Mouse (Mus musculus) adrenal gland, adult 8-10 months (tissue): ENCODE data around the gene Slc9a1. TPM values are rescaled to one million over a fixed set of nuclear protein-coding genes. Genes with fewer than 3 reads are reported as not detected.

ENCODE experiments used
- DNase-seq: peaks from one replicate; pipeline ENCODE4 v3.0.0; 2022
- microRNA-seq, 2 experiments: library from miRNA; unstranded; fragments of <30 nt; microRNA quantifications; one replicate each; pipeline ENCODE4 v1.2.0; 2022
- total RNA-seq, 4 experiments: library from RNA; stranded (reverse); gene quantifications; 2 replicates each; pipeline ENCODE4 v1.2.4; 2022

Gene Slc9a1
- total RNA-seq, 4 experiments from 2014 or later, result 50.3 to 83.2 (median 63.5) TPM

DNA sequence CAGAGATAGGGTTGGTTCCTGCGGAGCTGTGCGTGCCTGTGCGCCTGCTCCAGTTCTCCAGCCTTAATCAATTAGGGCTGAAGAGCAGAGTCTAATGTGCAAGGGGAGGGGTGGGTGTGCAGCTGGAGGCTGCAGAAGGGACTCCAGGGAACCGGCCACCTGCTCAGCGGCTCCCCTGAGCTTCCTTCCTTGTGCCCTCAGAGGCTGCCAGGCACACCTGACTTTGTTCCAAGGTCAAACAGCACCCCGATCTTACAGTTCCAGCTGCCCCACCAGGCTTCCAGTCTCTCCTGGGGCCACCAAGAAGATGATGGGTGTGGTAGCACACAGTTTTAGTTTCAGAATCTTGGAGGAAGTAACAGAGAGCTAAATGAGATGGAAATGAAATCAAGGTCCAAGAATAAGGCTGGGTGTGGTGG is 70.9 kb downstream of the Slc9a1 start:
- no peak for DNase-seq

DNA sequence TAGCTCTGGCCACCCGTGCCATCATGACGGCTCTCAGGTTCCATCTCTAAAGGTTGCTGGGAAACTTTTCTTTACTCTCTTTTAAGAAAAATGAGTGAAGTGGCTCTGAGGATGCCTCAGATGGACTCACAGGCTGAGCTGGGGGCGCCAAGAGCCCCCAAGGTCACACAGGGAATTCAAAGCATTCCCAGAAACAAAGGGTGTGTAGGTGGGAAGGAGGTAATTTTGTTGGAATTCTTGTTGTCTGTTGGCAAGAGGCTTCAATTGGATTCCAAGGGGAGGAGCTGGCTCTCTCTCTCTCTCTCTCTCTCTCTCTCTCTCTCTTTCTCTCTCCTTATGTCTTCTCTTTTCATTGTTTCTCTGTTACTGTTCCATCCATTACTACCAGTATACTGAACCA is 72.7 kb downstream of the Slc9a1 start:
- no peak for DNase-seq

GRCm38 (mm10) chr4:133443085-133443484 is 73.6 kb downstream of the Slc9a1 start:
- no peak for DNase-seq

GRCm38 (mm10) chr4:133445727-133446126 is 76.2 kb downstream of the Slc9a1 start:
- DNase-seq, result no peak

- no peak for DNase-seq
These were observed 77.9 kb downstream of the Slc9a1 start for GRCm38 (mm10) chr4:133447366-133447765.

DNA sequence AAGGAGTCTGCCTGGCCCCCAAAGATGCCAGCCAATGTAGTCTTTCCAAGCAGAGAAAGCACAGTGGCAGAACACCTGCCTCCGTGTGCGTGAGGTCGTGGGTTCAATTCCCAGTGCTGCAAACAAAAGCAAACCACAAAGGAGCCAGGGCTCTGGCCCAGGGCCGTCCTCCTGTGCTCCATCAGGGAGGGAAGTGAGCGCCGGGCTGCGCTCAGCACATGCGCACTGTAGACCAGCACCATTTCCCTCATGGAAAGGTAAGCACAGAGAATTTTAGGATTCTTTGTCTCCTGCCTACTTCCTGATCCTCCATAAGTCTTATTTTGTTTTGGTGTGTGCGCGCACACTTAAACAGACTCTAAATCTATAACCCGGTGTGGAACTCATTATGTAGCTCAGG is 78.5 kb downstream of the Slc9a1 start:
- no peak for DNase-seq

- no peak for DNase-seq
These were observed 79.3 kb downstream of the Slc9a1 start for GRCm38 (mm10) chr4:133448708-133449388.

DNA sequence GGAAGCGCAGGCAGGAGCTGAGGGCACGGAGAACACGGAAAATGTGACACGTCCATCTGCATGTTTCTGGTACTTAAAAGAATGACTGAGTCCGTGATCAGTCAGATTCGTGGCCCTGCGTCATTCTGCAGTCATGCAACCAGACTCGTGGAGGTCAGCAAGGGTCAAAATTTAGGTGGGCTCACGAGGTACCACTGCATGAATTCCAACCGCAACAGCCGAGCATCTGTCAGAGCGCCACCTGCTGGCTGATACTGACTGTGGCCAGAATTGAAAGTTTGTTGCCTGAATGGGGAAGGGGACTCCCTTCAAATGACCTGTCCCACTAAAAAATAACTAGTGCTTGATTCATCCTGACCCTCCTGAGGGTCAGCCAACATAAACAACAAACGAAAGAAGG is 80.2 kb downstream of the Slc9a1 start:
- DNase-seq, result no peak

DNA sequence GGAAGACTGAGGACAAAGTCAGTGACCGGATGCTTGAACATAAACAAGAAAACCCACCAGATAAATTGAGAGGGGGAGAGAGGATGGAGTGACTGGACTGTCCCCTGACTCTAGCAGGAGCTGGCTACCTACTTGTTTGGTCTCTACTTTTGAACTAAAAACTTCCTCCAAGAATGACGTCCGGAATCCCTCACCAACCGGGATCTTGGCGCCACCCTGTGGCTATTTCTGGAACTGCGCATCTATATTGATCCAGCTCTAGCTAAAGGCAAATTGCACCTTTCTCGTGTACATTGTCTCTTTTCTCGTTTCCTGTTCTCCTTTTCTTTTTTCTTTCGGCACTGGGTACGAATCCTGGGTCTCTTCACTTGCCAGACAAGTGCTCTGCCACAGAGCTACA is 82.0 kb downstream of the Slc9a1 start:
- DNase-seq, result peak; percentile 59

DNA sequence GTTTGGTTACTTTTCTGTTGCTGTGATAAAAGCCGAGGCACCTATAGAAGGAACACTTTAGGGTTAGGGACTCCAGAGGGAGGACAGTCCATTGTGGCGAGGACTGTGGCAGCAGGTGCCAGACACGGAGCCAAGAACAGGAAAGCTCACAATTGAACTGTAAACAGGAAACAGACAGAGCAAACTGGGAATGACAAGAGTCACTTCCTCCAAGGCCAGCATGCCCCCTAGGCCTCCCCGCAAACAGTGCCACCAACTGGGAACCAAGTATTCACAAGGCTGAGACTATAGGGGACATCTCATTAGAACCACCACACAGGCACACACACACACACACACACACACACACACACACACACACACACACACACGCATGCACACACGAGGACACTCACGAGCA is 82.9 kb downstream of the Slc9a1 start:
- DNase-seq, result no peak

GRCm38 (mm10) chr4:133458044-133458443 is 88.5 kb downstream of the Slc9a1 start:
- no peak for DNase-seq

- DNase-seq, result no peak
These were observed 90.5 kb downstream of the Slc9a1 start for GRCm38 (mm10) chr4:133460006-133460405.

DNA sequence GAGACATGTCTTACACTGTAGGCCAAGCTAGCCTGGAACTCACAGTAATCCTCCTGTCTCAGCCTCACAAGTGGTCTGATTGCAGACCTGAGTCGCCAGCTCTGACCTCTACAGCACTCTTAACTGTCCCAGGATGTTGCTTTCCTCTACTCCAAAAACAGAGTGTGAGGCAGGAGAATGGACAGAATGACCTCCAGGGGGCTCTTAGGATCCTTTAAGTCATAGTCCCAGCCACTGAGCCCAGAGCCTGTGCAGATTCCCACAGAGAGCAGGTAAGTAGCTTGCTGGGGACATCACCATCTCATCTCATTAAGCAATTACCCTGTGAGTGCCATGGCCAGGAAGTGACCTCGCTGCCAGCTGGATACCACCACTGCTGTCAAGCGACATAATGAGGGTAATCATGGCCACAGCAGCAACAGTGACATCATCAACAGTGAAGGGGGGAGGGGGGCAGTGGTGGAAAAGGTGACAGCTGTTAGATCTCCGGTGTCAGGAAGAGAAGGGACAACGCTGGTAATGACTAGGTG is 91.4 kb downstream of the Slc9a1 start:
- DNase-seq, result no peak

DNA sequence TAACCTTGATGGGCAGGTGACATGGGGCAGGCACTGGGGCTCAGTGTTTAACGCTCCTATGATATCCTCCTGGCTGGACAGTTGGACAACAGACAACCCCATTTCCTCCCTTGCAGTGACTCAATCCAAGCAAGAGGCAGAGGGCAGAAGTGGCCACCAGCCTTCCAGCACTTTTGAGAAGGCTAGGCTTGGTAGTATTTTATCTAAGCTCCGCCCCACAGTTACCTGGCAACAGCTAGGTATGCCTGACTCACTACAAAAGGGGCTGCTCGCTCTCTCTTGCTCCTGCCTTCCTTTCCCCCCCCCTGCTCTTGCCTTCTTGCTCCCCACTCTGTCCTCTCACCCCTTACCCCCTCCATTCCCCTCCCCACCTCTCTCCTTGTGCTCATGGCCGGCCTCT is 91.9 kb downstream of the Slc9a1 start:
- no peak for DNase-seq

DNA sequence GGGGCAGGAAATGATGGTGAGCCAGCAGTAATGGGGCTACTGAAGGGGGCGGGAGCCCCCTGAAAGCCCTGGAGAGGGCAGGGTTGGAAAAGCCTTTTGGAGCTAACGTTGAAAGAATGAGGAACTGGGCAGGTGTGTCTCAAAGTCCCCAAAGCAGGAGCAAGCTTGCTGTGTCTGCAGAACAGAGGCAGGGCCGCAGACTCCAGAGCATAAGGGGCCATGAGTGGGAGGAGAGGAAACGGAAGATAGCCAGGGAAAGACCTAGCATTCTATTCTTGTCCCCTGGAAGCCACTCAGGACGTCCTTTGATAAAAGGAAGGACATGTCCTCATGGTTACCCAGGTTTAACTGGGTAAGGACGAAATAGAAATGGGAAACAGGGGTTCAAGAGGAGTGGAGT is 93.7 kb downstream of the Slc9a1 start:
- DNase-seq, result no peak

GRCm38 (mm10) chr4:133468080-133468479 is 98.6 kb downstream of the Slc9a1 start:
- peak; percentile 75 for DNase-seq

DNA sequence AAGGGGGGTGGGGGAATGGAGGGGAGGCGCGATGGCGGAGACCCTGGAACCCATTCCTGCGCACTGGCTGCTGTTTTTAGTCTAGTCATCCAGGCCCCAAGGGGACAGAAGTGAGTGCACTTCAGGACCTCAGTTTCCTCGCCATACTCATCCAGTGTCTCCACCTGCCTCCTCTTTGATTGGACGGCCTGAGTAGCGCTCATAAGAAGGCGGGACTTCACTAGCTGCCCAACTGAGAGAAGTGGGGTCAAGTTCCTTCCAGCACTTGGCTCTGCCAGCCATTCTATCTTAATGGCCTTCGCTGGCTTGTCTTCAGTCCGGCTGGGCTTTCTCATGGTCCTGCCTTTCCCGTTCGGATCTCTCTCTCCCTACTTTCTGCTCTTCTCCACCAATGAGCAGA is 99.6 kb downstream of the Slc9a1 start:
- no peak for DNase-seq

GRCm38 (mm10) chr4:133471135-133471821 is 101.8 kb downstream of the Slc9a1 start:
- DNase-seq, result no peak

Small RNA genes lying within 50 kb of the gene (microRNA-seq; reads per million reads assigned to microRNA genes)
- 1.9 to 5.5 reads per million in 2 experiments for gene Mir5122

Other genes with a start within 250 kb of the Slc9a1 start
- 100 to 1,000 TPM; 105 to 158 (median 133) TPM for gene Wasf2, start 239.2 kb upstream of the Slc9a1 start, total RNA-seq
- gene Cd164l2, start 157.6 kb upstream of the Slc9a1 start, total RNA-seq, result 1 to 10 TPM in 2 of 4 experiments, under 1 TPM in 2; 0.86 to 1.8 (median 1.4) TPM
- under 1 TPM in 1 of 4 experiments, not detected in 3; 0.66 TPM for gene Gpr3, start 157.2 kb upstream of the Slc9a1 start, total RNA-seq
- gene Map3k6, start 128.9 kb upstream of the Slc9a1 start, total RNA-seq, result 10 to 100 TPM; 17.3 to 27.7 (median 19.2) TPM
- 1 to 10 TPM in 3 of 4 experiments, under 1 TPM in 1; 0.92 to 2.0 (median 1.1) TPM for gene Sytl1, start 106.6 kb upstream of the Slc9a1 start, total RNA-seq
- 10 to 100 TPM; 74.7 to 93.2 (median 83.1) TPM for gene Tmem222, start 91.9 kb upstream of the Slc9a1 start, total RNA-seq
- gene Wdtc1, start 16.2 kb upstream of the Slc9a1 start, total RNA-seq, result 10 to 100 TPM; 49.0 to 73.2 (median 60.2) TPM
- gene Tent5b, start 110.4 kb downstream of the Slc9a1 start, total RNA-seq, result 10 to 100 TPM in 2 of 4 experiments, 1 to 10 TPM in 2; 1.1 to 14.5 (median 6.0) TPM
- gene Trnp1, start 128.8 kb downstream of the Slc9a1 start, total RNA-seq, result 10 to 100 TPM in 1 of 4 experiments, 1 to 10 TPM in 3; 3.1 to 10.6 (median 6.3) TPM
- gene Kdf1, start 149.3 kb downstream of the Slc9a1 start, total RNA-seq, result 1 to 10 TPM in 3 of 4 experiments, under 1 TPM in 1; 0.90 to 5.9 (median 3.1) TPM
- gene Nudc, start 176.3 kb downstream of the Slc9a1 start, total RNA-seq, result 100 to 1,000 TPM; 135 to 175 (median 167) TPM
- 10 to 100 TPM; 39.6 to 62.0 (median 48.8) TPM for gene Nr0b2, start 183.7 kb downstream of the Slc9a1 start, total RNA-seq
- 10 to 100 TPM in 2 of 4 experiments, 1 to 10 TPM in 2; 6.1 to 15.6 (median 9.6) TPM for gene Gpatch3, start 205.0 kb downstream of the Slc9a1 start, total RNA-seq
- gene Gpn2, start 214.7 kb downstream of the Slc9a1 start, total RNA-seq, result 10 to 100 TPM; 17.0 to 19.4 (median 18.5) TPM
- 1 to 10 TPM; 2.0 to 3.0 (median 2.3) TPM for gene Sfn, start 232.5 kb downstream of the Slc9a1 start, total RNA-seq